Mouse (Mus musculus) midbrain, embryonic 14.5 days (tissue): ENCODE measurements around the gene Abhd4. TPM values are rescaled to one million over a fixed set of nuclear protein-coding genes. Genes with fewer than 3 reads are reported as not detected.

ENCODE experiments used
- ATAC-seq: fragments of 200-750 bp; cut with Nextera tagmentation; 2 replicates; pipeline ENCODE4 v1.8.0; 2017; ENCODE audit warnings: moderate number of reproducible peaks, moderate library complexity; ENCODE audit not compliant: low FRiP score, low TSS enrichment
- DNase-seq: peaks from one replicate; pipeline ENCODE4 v3.0.0-alpha.2; 2015
- H3K27ac ChIP-seq: fragments of 300-500 bp; sonication (generic); replicated peaks from 2 replicates; pipeline ENCODE4 v1.5.1; 2014; ENCODE audit warnings: mild to moderate bottlenecking, low read depth, low read length, moderate library complexity
- H3K27me3 ChIP-seq: fragments of 300-500 bp; sonication (generic); 2 replicates; pipeline ENCODE4 v1.6.1; 2014; ENCODE audit warnings: low read length, control low read depth, mixed read lengths; ENCODE audit not compliant: control insufficient read depth, insufficient read depth
- H3K36me3 ChIP-seq: fragments of 300-500 bp; sonication (generic); 2 replicates; pipeline ENCODE4 v1.6.1; 2014; ENCODE audit warnings: low read length, control low read depth; ENCODE audit not compliant: control insufficient read depth, insufficient read depth
- H3K4me1 ChIP-seq: fragments of 300-500 bp; sonication (generic); 2 replicates; pipeline ENCODE4 v1.6.1; 2014; ENCODE audit warnings: mild to moderate bottlenecking, antibody characterized with exemption, low read length, control low read depth; ENCODE audit not compliant: control insufficient read depth, insufficient read depth
- H3K4me2 ChIP-seq: fragments of 300-500 bp; sonication (generic); 2 replicates; pipeline ENCODE4 v1.6.1; 2014; ENCODE audit warnings: mild to moderate bottlenecking, low read length, moderate library complexity
- H3K4me3 ChIP-seq: fragments of 300-500 bp; sonication (generic); replicated peaks from 2 replicates; pipeline ENCODE4 v1.5.1; 2014; ENCODE audit warnings: low read depth, low read length
- H3K9ac ChIP-seq: fragments of 300-500 bp; sonication (generic); replicated peaks from 2 replicates; pipeline ENCODE4 v1.6.1; 2014; ENCODE audit warnings: mild to moderate bottlenecking, low read length, moderate library complexity
- H3K9me3 ChIP-seq: fragments of 300-500 bp; sonication (generic); 2 replicates; pipeline ENCODE4 v1.6.1; 2016; ENCODE audit warnings: low read length, control low read depth, mixed read lengths; ENCODE audit not compliant: control insufficient read depth
- WGBS: fragments of 180-500 bp; shearing (Covaris S2); extraction: QIAGEN DNeasy Blood & Tissue Kit; methylation state at CpG from one replicate; pipeline ENCODE4 v1.1.7; 2014; 5-methylcytosine and 5-hydroxymethylcytosine counted together
- polyA plus RNA-seq: library from polyadenylated mRNA; unstranded; fragments of >200 nt; fragmentation: Nextera tagmentation; extraction: Ambion mirVana; gene quantifications from 2 replicates; pipeline ENCODE4 v1.2.1, GENCODE M21; 2014

The Abhd4 gene
- polyA plus RNA-seq, 1 experiment from 2014 or later = 48.0 TPM

DNA sequence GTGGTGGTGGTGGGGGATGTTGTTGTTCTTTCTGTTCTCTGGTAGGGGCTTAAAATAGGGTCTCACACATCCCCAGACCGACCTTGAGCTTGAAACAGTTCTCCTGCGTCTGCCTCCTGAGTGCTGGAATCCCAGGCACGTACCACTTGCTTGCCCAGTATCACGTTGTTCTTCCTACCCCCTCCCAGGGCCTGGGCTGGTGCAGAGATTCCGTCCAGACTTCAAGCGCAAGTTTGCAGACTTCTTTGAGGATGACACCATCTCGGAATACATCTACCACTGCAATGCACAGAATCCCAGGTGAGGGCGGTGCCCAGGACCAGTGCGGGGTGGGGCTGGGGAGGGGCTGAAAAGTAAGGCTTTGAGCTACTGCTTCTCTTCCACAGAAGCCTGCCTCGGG is 11.1 kb downstream of the Abhd4 start:
- Histone ChIP-seq H3K27ac (no peak overlapping the region), H3K36me3 (peaks cover 14% of the 10 kb centered on the region), H3K9me3 (no peaks in the 10 kb centered on the region), H3K4me3 (no peak overlapping the region), H3K9ac (no peak overlapping the region), H3K4me1 (no peaks in the 10 kb centered on the region), H3K27me3 (no peaks in the 10 kb centered on the region), H3K4me2 (no peak overlapping the region)
- DNase-seq (no peak), ATAC-seq (no peak)
- 37% methylated on average over 10 of the region's 10 CpGs for WGBS

- H3K4me3 ChIP-seq = no peak overlapping the region
- H3K4me1 ChIP-seq = no peaks in the 10 kb centered on the region
- no peak overlapping the region for H3K27ac ChIP-seq
- no peak for DNase-seq
- no peaks in the 10 kb centered on the region for H3K9me3 ChIP-seq
- H3K4me2 ChIP-seq = no peak overlapping the region
- WGBS = 76% methylated on average over 6 of the region's 6 CpGs
- no peaks in the 10 kb centered on the region for H3K27me3 ChIP-seq
- no peak overlapping the region for H3K9ac ChIP-seq
- H3K36me3 ChIP-seq = peaks cover 14% of the 10 kb centered on the region
- ATAC-seq = no peak
These were observed 12.0 kb downstream of the Abhd4 start for GRCm38 (mm10) chr14:54265951-54266350.

DNA sequence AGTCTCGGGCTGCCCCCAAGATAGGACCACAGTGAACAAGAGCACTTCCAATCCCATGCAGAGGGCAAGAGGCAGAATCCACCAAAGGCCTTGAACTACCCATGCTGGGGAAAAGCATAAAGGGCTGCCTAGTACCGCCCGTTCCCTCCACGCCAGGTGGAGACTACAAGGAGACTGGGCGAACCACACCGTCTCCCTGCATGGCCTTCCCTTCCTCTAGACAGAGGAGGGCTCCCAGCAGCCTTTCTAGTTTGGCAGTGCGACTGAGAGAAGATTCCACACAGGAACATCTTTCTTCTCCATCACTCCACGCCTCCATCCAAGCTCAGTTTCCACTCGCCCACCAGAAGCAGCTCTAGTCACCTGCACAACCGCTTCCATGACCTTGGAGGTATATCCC is 14.0 kb downstream of the Abhd4 start:
- no peak for DNase-seq
- ATAC-seq = no peak

GRCm38 (mm10) chr14:54269566-54269965 is 15.6 kb downstream of the Abhd4 start:
- 97% methylated on average over 3 of the region's 3 CpGs for WGBS
- Histone ChIP-seq H3K27ac (no peak overlapping the region), H3K4me3 (no peak overlapping the region), H3K9ac (no peak overlapping the region), H3K27me3 (no peaks in the 10 kb centered on the region), H3K36me3 (peaks cover 8% of the 10 kb centered on the region), H3K9me3 (no peaks in the 10 kb centered on the region), H3K4me1 (no peaks in the 10 kb centered on the region), H3K4me2 (no peak overlapping the region)
- no peak for ATAC-seq
- no peak for DNase-seq

More for the DNA sequence above, 14.0 kb downstream of the Abhd4 start:
- H3K9ac ChIP-seq = no peak overlapping the region
- H3K36me3 ChIP-seq = peaks cover 14% of the 10 kb centered on the region
- no peak overlapping the region for H3K4me2 ChIP-seq
- H3K4me1 ChIP-seq = no peaks in the 10 kb centered on the region
- 93% methylated on average over 10 of the region's 10 CpGs for WGBS
- no peak overlapping the region for H3K4me3 ChIP-seq
- H3K27ac ChIP-seq = no peak overlapping the region
- H3K27me3 ChIP-seq = no peaks in the 10 kb centered on the region
- H3K9me3 ChIP-seq = no peaks in the 10 kb centered on the region

DNA sequence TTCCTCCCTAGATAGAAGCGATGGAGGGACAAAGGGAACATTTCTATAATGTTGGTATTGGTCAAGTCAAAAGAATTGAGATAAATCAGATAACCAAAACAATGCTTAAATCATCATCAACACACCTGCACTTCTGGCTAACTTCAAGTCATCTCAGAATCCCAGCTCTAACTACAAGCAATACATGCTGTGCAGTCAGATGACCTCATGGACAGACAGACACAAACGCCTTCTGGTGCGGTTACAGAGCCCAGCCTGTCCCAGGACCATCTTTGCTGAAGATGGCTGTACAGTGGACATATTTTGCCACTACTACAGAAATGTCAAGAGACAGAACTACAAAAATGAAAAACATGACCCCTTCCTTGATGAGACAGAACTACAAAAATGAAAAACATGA is 16.4 kb downstream of the Abhd4 start:
- Histone ChIP-seq H3K4me2 (no peak overlapping the region), H3K4me3 (no peak overlapping the region), H3K4me1 (no peaks in the 10 kb centered on the region), H3K27ac (no peak overlapping the region), H3K9ac (no peak overlapping the region), H3K9me3 (no peaks in the 10 kb centered on the region), H3K27me3 (no peaks in the 10 kb centered on the region), H3K36me3 (peaks cover 8% of the 10 kb centered on the region)
- ATAC-seq (no peak), DNase-seq (no peak)
- WGBS = 92% methylated on average over 3 of the region's 3 CpGs

DNA sequence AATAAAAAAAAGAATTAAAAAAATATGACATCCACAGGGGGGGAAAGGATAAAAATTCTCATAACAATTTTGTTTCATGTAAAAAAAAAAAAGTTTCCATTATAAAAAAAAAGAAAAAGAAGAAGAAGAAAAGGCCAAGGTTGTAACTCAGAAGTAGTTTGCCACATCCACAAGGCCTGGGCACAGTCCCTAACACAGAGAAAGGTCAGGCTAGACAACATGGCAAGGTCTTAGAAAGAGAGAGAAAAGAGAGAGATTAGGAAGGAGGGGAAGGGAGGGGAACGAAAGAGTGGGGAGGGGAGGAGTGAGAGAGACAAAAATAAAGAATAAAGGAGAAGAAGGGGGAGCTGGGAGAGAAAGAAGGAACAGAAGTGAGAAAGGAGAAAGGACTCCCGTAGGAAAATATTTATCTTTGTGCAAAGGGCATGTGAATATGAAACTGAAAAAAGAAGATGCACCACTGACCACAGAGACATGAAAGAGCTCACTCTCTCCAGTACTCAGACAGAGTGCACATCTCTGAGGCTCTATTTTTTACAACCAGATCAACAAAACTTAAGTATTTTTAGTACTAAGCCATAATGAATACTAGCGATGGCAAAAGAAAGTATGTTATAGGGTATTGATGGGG is 18.1 kb downstream of the Abhd4 start:
- Histone ChIP-seq H3K4me3 (no peak overlapping the region), H3K9me3 (no peaks in the 10 kb centered on the region), H3K4me1 (no peaks in the 10 kb centered on the region), H3K4me2 (no peak overlapping the region), H3K9ac (no peak overlapping the region), H3K36me3 (peaks cover 8% of the 10 kb centered on the region), H3K27me3 (no peaks in the 10 kb centered on the region), H3K27ac (no peak overlapping the region)
- 70% methylated on average over 3 of the region's 3 CpGs for WGBS
- no peak for DNase-seq
- no peak for ATAC-seq

GRCm38 (mm10) chr14:54272696-54273095 is 18.7 kb downstream of the Abhd4 start:
- 90% methylated on average over 3 of the region's 3 CpGs for WGBS
- ATAC-seq (no peak), DNase-seq (no peak)
- no peaks in the 10 kb centered on the region for H3K9me3 ChIP-seq
- H3K4me3 ChIP-seq = no peak overlapping the region
- H3K36me3 ChIP-seq = peaks cover 8% of the 10 kb centered on the region
- H3K4me2 ChIP-seq = no peak overlapping the region
- no peak overlapping the region for H3K27ac ChIP-seq
- H3K4me1 ChIP-seq = no peaks in the 10 kb centered on the region
- no peak overlapping the region for H3K9ac ChIP-seq
- no peaks in the 10 kb centered on the region for H3K27me3 ChIP-seq

DNA sequence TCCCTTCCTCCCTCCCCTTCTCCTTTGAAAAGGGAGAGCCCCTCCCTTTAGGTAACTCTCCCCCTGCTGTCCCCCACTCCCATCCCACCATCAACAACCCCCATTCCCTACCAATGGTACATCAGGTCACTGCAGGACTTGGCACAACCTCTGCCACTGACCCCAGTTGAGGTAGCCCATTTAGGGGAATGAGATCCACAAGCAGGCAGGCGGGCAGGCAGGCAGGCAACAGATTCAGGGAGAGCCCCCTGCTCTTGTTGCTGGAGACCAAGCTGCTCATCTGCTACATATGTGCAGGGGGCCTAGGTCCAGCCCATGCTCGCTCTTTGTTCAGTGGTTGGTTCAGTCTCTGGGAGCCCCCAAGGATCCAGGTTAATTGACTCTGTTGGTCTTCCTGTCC is 22.5 kb downstream of the Abhd4 start:
- H3K4me2 ChIP-seq = no peak overlapping the region
- no peaks in the 10 kb centered on the region for H3K36me3 ChIP-seq
- ATAC-seq (no peak), DNase-seq (no peak)
- H3K9me3 ChIP-seq = no peaks in the 10 kb centered on the region
- no peak overlapping the region for H3K4me3 ChIP-seq
- H3K27me3 ChIP-seq = no peaks in the 10 kb centered on the region
- no peak overlapping the region for H3K27ac ChIP-seq
- no peak overlapping the region for H3K9ac ChIP-seq
- WGBS = 86% methylated on average over 2 of the region's 2 CpGs
- no peaks in the 10 kb centered on the region for H3K4me1 ChIP-seq

- Histone ChIP-seq H3K36me3 (no peaks in the 10 kb centered on the region), H3K9me3 (no peaks in the 10 kb centered on the region; the same call in 1 of the 2 replicates), H3K4me3 (no peak within 1 kb of the TSS), H3K9ac (no peak within 1 kb of the TSS), H3K4me1 (no peaks in the 10 kb centered on the region), H3K27ac (no peak within 1 kb of the TSS), H3K4me2 (no peak within 1 kb of the TSS), H3K27me3 (no peaks in the 10 kb centered on the region)
- WGBS = 75% methylated on average over 1 of the region's 1 CpGs
- no peak for ATAC-seq
- no peak for DNase-seq
These were observed 30.9 kb downstream of the Abhd4 start, which contains the start of gene Olfr49 for GRCm38 (mm10) chr14:54284839-54285238. TSS of gene Olfr49 (minus strand) at chr14:54284939.
